Mouse (Mus musculus) neural tube, postnatal 0 days (tissue): Measurements from ENCODE around the gene Gas6. TPM values are rescaled to one million over a fixed set of nuclear protein-coding genes. Genes with fewer than 3 reads are reported as not detected.

Experiments
- polyA plus RNA-seq: library from polyadenylated mRNA; unstranded; fragments of >200 nt; fragmentation: Nextera tagmentation; extraction: Ambion mirVana; gene quantifications from 2 replicates; pipeline ENCODE4 v1.2.1, GENCODE M21; 2015

The Gas6 gene
- polyA plus RNA-seq = 89.7 and 89.9 TPM in 2 replicates

GRCm38 (mm10) chr8:13493858-13494631, at the start of gene Gas6:
Gas6 (minus strand) TSS chr8:13494490.

GRCm38 (mm10) chr8:13434889-13435288, 59.4 kb downstream of the Gas6 start, which contains the start of gene Tmem255b:
Tmem255b (plus strand) TSS chr8:13435189.

Other genes with a start within 250 kb of the Gas6 start
- 0.48 and 1.1 TPM in 2 replicates for gene Adprhl1, start 240.3 kb downstream of the Gas6 start, polyA plus RNA-seq
- 24.0 and 28.9 TPM in 2 replicates for gene Dcun1d2, start 206.4 kb downstream of the Gas6 start, polyA plus RNA-seq
- 38.1 and 38.7 TPM in 2 replicates for gene Tmco3, start 206.3 kb downstream of the Gas6 start, polyA plus RNA-seq
- gene Tfdp1, start 155.7 kb downstream of the Gas6 start, polyA plus RNA-seq = 73.7 TPM in 2 replicates
- gene Atp4b, start 97.7 kb downstream of the Gas6 start, polyA plus RNA-seq = not detected in 2 replicates
- 0.03 TPM in 1 of 2 replicates, not detected in the other for gene Grk1, start 89.4 kb downstream of the Gas6 start, polyA plus RNA-seq
- gene Tmem255b, start 59.3 kb downstream of the Gas6 start, polyA plus RNA-seq = 6.6 and 7.2 TPM in 2 replicates
- gene 1700029H14Rik, start 68.0 kb upstream of the Gas6 start, polyA plus RNA-seq = not detected in 2 replicates
- 33.8 and 34.1 TPM in 2 replicates for gene Rasa3, start 183.1 kb upstream of the Gas6 start, polyA plus RNA-seq
- gene Cfap97d2, start 211.4 kb upstream of the Gas6 start, polyA plus RNA-seq = 1.9 and 2.1 TPM in 2 replicates